Mouse (Mus musculus) skeletal muscle tissue, postnatal 0 days (tissue): ENCODE data around the gene March11. TPM values are rescaled to one million over a fixed set of nuclear protein-coding genes. Genes with fewer than 3 reads are reported as not detected.

Experiments used
- polyA plus RNA-seq: library from polyadenylated mRNA; unstranded; fragments of >200 nt; fragmentation: Nextera tagmentation; extraction: Ambion mirVana; gene quantifications from 2 replicates; pipeline ENCODE4 v1.2.1, GENCODE M21; 2015

March11 gene
- 0.24 and 0.59 TPM in 2 replicates for polyA plus RNA-seq

GRCm38 (mm10) chr15:26308629-26309230, at the start of gene March11:
March11 (plus strand) TSS chr15:26309048.

